Mouse (Mus musculus) thymus, adult 18-20 months (tissue): ENCODE measurements around the gene Slc2a9.

Experiments used
- DNase-seq, 2 experiments: peaks; one replicate each; pipeline ENCODE4 v3.0.0; 2022; ENCODE audit warnings: mixed read lengths in 2 of 2

The Slc2a9 gene

DNA sequence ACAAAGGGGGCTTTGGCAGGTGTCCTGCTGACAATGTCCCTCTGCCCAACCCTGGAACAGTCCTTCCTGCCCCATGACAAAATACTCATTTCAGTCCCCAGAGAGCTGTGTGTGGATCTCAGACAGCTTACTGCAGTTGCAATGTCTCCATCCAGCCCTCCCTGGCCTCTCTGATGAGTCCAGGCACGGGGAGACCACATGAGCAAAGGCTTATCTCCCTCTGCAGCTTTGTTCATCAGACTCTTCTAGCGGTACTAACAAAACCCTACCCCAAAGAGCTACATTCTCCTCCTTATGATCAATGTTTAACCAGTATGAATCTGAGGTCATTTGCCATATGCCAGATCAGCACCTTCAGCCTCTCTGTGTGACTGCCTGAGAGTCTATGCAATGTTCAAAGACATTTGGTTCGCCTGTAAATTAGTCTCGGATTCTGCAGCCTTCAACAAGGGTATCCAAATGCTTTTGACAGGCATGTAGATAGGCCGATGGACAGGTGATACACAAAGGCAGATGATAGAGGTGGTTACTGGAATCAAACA, 36.3 kb downstream of the Slc2a9 start:
- DNase-seq, result no peak

DNA sequence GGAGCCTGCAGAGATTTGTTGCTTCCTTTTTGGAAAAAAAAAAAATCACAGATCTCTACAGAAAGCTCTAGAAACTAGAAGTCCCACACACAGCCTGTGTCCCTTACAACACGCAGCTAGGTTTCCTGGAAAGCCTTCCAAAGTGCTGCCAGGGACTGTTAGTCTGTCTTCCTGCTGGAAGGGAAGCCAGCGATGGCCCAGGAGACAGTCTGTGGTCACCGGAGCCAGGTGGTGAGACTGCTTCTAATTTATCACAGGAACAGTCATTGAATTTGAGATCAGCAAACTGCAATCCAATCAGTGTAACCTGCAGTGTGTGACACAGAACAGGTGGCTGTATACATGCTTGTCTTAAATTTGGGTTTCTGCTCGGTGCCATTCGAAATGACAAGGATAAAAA, 41.7 kb downstream of the Slc2a9 start:
- no peak for DNase-seq

DNA sequence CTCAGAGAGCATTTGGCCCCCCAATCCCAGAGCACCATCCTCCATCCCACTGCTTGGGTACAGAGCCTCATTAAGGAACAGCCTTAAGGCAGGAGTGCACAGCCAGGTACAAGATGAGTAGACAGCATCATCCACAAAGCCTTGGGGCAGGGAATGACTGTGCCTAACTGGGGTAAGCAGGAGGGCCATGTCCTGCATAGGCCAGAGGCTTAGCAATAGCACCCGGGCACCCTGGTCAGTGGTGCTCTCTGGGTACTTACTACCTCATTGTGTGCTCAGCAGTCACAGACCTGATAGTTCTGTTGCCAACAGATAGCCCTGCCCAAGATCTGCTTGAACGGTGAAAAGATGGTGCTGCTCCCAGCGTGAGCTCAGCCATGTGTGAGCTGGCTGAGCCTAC, 52.0 kb downstream of the Slc2a9 start:
- no peak for DNase-seq

DNA sequence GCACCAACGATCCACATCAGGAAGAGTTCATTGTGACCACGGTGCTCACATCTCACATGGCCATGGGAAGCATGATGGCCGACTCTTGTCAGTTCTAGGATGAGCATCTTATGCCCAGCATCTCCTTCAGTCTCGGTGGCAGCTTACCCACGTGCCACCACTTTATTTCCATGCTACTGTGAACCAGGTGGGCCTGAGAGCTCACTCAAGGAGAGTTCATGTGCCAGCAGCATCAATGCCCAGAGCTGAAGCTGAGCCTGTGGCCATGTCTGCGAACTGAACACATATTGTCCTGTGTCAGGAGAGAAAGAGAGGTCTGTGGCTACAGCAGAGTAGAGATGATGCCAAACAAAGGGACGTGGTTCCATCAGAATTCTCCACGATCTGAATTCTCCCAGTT, 53.3 kb downstream of the Slc2a9 start:
- no peak for DNase-seq

DNA sequence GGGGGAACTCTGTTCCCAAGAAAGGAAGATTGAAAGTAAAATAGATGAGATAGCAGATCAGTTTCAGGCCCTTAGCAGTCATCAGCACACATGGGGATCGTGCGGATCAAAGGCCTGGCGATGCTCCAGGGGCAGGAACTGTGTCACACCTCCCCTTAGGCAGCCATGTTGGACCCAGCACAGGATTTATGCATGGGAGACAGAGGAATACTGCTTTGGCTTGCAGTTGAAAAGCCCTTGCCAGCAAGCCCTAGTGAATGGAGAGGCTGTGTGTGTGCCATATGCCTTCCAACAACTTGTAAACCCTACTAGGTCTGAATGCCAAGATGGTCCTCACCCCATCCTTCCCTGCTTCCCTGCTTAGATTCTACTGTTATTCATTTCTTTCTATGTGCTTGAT, 54.8 kb downstream of the Slc2a9 start:
- no peak for DNase-seq

DNA sequence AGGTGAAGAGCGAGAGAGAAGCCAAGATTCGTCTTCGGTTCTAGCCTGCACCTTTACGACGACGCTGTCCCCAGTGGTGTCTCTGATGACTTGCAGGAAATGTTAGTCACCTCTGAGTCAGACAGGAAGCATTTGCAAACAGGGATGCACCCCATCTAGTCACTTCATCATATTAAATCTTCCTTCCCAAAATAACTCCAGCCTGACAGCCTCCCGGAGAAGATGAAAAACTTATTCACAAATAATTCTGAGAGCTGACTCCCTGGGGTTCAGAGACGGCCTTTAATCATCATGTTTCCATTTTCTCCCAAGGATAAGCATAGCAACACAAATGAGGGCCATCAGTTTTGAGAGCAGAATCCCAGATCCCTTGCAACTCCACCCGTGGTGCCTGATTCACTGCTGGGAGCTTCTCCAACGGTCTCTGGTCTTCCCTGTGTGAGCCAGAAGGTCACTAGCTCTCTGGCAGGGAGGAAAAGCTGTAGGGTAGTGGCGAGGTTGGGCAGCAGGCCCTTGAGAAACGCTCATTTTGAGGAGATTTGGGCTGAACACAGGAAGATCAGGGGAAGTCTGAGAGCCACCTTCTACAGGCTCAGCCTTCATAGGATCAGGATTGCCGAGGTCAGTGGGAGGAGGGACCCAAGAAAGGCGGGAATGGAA, 56.5 kb downstream of the Slc2a9 start:
- no peak for DNase-seq

DNA sequence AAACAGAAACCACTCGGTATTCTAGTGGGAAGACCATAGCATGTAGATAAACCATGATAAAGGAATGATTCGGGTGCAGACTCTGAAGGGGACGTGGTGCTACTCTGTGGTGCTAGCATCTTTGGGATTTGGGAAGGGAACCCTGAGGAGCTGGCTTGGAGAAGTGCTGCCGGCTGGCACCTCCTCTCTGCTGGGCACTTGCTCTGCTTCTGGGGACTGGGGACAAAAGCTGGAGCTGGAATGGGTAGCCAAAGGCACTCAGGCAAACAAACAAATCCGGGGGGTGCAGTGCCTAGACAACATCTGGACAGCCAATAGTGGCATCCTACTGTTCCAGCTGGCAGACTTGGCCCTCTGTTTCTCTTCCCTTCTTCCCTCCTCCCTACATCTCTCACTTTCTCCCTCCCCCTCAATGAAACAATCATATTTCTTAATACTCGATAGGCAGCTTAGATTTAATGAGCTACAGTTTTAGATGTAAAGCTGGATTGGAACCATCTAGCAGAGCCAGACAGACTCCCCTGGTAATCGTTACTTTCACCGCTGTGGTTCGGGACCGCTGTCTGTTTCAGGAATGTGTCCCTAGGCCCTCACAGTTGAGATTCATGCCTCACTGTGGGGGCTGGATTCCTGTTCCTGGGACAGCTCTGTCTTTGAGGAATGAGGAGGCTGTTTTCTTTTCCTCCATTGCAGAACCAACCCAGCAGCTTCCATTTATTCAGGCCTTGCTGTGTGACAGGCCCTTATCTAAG, 61.7 kb downstream of the Slc2a9 start:
- no peak for DNase-seq

DNA sequence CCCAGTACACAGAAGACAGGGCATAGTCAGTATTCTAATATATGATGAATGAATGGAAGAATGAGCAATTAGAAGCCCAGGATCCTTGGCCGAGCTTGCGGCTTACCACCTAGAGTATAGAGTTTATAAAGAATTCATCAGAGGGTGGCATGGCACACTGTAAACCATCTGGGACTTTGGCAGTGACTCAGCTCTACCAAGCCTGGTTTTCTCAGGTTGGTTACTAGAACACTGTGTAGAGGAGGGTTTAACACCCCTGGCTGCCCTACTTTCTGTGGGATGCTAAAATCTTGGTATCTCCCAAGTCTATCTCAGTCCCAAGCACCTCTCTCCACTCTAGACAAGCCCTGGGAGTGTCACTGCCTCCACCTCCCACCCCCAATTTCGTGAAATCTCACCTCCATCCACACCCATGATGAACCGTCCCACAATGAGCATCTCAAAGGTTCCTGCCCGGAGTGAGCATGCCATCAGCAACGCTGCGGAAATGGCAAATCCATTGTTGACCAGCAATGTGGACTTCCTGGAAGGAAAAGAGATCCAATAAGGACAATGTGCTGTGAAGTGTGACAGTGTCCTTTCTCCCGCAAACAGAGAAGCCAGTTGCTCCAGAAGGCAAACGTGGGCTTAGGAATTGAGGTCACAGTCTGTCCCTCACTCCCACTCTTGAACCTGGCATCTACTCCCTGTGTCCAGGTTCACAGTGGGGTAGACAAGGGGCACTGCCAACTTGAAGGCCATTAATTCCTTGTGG, 62.5 kb downstream of the Slc2a9 start:
- no peak for DNase-seq

DNA sequence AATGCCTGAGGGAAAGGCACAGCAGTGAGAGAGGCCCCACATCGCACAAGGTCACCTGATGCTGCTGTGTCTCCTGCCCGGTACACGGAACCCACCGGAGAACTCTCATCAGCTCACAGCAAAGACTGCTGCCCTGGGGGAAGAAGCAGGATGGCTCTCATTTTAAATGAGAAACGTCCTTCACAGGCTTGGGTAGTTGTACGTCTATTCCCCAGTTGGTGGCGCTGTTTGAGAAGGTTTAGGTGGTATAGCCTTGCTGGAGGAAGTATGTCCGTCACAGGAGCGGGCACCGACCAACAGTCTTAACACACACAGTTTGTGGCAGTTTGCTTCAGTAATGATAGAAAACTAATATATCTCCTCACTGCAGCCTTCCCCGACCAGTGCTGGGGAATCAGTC, 66.3 kb downstream of the Slc2a9 start:
- no peak for DNase-seq

DNA sequence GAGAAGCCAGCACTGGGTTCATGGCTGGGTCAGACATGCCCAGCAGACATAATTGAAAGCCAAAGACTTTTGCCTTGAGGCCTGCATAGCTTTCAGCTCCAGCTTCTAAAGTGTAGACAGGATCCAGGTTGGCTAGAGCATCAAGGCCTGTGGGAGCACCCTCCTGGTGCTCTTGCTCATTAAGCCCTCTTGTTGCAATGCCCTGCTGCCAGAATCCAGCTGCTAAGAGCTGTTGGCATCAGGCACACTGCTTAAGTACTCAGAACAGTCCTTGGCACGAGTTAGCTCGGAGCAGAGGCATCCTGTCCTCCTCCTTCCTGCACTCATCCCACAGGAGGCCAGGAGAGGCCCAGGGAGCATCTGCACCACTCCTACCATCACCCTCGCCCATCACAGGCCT, 68.1 kb downstream of the Slc2a9 start:
- no peak for DNase-seq

DNA sequence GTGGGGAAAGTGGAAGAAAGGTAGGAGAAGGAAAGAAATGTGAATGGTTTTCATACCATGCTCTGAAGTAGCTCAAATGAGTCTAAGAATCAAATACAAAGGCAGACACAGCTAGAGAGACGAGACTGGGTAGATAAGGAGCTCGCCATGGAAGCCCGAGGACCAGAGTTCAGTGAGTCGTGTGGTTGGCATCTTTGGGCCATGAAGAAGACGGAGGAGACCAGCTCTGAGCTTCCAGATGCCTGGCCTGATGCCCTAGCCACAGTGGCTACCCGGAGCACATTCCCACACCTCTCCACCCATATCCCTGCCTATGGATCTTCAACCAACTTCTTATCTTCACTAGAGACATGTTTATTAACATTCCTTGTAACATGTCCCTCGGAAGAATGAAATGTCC, 71.7 kb downstream of the Slc2a9 start:
- DNase-seq, result no peak

DNA sequence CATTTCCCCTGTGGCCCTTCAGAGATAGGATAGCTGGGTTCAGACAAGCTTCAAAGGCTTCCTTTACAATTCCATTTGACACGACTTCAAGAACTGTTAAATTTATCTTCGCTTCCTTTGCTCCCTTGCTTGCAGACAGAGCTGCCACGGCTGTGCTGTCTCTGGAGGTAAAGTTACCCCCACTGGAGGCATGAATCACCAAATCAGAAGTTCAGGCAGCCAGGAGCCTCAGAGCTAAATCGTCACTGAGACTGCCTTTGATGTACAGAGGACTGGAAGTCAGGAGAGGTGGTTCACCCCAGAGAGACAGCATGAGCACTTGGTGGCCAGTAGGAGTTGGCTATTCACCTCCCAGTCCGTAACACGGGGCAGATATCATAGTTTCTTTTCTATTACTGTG, 73.8 kb downstream of the Slc2a9 start:
- DNase-seq, result no peak

DNA sequence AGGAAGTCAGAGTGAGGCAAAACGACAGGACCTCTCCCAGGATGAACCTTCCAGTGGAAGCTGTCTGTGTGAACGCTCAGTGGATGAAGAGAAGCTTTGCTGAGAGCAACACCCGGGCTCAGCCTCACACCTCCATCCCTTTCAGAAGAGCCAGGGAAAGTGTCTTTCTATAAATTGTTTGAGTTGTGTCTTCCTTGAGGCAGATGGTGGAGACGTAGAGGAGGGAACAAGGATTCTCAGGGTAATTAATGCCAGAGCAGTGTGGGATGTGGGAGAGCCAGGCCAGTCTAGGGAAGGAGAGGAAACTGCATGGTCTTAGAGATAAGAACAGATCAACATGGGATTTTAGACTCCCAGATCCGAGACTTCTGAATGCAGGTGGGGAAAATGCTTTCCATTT, 75.2 kb downstream of the Slc2a9 start:
- DNase-seq, result no peak

DNA sequence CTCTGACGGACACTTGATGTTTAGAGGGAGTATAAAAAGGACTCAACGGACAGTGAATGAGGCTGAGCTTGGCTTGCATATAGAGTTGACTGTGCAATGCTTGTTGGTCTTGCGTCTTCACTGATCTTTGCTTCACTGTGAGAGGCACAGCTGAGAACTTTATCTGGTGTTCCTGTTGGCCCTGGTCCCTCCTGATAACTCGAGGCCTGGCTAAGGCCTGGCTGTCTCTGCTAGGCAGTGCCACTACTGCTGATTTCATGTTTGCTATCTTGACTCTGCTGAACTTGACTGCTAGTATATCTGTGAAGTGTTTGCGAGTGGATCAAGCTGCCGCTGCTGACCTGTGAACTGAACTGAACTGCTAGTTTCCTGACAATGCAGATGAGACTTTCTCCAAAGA, 77.4 kb downstream of the Slc2a9 start:
- DNase-seq, result no peak

DNA sequence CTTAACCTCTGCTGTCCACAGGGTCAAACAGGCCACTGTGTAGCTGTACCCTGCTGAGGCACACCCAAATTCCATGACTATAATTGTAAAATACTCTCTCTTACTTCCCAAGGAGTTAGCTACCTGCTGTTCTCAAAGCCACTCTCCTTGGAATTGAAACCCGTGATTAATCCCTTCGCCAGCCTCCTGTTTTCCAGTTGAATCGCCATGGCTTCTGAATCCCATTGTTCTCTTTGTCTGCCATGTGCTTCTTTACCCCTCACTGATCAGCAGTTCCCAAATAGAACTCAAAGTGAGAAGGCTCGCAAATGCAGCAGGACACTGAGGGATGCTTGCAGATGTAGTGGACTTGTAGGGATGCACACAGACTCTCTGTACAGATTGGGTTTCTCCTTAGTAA, 80.5 kb downstream of the Slc2a9 start:
- DNase-seq, result no peak

DNA sequence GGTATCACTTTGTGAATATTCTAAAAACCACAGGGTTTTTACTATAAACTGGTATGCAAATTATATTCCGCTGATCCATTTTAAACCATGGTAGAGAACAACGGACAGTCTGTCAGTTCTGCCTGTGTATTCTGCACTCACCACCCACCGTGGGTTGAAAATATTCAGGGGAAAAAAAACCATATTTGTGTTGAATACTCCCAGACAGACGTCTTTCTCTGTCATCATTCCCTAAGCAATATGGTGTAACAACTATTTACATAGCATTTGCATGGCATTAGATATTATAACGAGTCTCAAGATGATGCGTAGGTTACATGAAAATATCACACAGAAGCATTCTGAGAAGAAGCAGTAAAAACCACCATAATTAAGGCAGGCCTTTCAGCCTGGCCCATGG, 84.1 kb downstream of the Slc2a9 start:
- no peak for DNase-seq

DNA sequence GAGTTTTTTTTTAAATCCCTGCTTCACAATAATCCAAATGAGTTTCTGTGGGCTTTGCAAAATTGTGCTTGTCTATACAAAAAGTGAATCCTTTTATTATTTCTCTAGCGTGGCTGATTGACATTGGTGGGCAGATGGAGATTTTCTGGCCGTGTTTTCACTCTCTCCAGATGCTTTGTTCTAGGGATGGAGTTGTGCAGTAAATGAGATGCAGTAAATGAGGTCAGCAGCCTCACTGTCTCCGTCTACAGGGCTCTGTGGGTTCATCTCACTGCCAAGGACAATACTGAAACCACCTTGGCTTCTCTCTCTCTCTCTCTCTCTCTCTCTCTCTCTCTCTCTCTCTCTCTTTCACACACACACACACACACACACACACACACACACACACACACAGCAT, 99.3 kb downstream of the Slc2a9 start:
- no peak for DNase-seq

DNA sequence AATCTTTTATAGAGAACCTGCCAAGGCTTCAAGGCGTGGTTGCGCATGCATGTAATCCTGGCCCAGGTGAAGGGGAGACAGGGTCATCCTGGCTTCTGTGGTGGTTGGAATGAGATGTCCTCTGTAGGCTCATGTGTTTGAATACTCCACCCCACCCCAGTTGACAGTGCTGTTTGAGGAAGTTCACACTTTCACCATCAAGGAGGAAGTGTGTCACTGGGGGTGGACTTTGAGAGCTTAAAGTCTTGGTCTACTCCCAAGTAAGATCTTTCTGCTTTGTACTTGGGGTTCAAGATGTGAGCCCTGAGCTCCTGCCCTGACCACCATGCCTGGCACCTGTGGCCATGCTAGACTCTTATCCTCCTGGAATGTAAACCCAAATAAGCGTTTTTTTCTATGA, 100.7 kb downstream of the Slc2a9 start:
- DNase-seq, result no peak

DNA sequence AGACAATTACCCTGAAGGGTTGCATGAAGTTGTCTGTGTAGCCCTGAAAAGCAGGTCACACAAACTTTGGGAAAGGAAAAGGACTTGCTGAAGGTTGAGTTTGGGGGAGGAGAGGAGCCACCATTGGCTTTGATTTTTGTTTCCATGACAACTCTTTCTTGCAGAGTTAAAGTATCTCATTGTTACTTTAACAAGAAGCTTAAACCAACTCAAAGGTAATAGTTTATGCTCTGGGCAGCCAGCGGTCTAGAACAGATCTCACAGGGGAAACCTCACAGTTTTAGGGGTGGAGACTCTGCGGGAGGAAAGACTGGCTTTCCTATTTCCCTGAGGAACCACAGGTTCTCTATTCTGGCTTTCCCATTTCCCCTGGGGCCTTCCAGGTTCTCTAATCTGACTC, 114.1 kb downstream of the Slc2a9 start:
- no peak for DNase-seq

DNA sequence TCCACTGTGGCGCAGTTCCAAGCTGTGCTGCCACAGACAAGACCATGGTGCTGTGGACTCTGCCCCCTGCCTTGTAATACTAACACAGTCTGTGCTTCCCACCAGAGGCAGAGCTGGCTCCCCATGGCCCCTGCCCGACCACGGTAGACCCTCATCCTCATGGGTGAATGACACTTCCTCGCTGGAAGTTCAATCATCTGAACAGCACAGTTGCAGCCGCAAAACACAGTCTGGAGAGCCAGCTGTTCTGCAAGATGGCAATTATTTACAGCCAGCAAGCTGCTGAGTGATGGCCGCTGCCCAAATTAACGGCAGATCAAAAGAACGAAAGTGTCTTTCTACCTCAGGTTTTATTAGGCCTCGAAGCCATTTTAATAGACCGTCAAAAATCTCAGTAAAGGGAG, 114.5 kb downstream of the Slc2a9 start:
- no peak for DNase-seq

DNA sequence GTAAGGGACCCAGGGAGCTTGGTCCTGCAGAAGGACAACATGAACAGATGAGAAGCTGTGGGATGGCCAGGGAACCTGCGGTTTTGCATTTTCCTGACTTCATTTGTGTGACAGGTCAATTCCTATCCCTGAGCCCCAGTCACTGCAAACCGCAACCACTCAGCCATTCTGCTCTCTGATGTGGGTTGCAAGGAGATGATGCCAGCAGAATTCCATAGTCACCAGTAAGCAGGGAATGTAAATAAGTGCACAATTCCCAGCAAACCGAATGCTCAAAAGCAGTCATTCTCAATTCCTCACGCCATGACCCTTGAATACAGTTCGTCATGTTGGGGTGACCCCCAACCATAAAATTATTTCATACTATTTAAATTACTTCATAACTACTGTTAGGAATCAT, 123.0 kb downstream of the Slc2a9 start:
- no peak for DNase-seq

DNA sequence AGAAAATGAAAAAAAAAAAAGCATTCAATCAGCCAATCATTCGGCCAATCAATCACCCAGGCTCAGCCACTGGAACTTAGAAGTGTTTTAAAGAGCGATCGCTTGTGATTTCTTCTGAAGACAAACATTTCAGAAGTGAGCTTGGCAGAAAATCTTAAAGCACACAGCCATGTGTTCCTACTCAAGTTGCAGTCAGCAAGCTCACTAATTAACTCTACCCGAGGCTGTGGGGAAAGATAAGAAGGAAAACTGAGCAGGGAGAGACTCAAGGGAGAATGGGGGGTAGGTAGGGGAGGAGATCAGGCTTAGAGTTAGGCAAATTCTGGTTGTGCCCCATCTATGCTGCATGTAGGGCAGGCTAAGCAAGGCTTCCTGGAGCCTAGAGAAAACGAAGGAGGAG, 130.6 kb downstream of the Slc2a9 start:
- DNase-seq, result no peak

DNA sequence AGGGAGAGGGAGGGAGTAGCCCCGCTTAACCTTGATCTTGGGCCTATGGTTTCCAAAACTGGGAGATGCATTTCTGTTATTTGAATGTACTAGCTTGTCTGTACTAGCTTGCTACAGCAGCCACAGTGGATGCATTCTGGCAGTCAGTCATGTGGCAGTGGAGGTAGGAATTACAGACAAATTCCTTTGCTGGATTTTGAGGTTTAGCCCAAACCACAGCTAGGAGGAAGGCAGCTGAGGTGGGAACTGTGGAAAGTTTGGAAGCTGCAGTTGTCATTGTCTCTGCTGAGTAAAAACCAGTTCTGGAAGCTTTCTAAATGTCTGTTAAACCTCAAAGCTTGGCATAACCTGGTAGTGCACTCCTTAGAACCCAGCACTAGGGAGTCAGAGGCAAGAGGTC, 131.6 kb downstream of the Slc2a9 start:
- no peak for DNase-seq
